Comparison of ENCODE assay signal across 33 mouse cellular contexts in genomic region chr14:30655531-30655930, GRCm38 (mm10). TPM values are rescaled to one million over a fixed set of nuclear protein-coding genes. Genes with fewer than 3 reads are reported as not detected.
DNase-seq lines count a peak whose midpoint lies in the region; ATAC-seq and TF ChIP-seq lines count a peak whose summit lies in the region.
"Had no signal": no experiment of that assay in that cellular context is flagged by ENCODE, and none has a peak within 500 bp of the region (broad histone marks: within the 10 kb centered on the region; RNA-seq: fewer than 3 reads in every experiment).

No protein-coding gene starts in this region.

- H3K9ac ChIP-seq in liver, embryonic 11.5 days (ENCODE audit: low read depth, low read length): no peak overlapping the region
- H3K9ac ChIP-seq in limb, embryonic 13.5 days: no peak overlapping the region
- H3K9ac ChIP-seq in hindbrain, embryonic 13.5 days: no peak overlapping the region
- H3K9ac ChIP-seq in midbrain, embryonic 13.5 days (replicated peaks): no peak overlapping the region

- H3K27me3 ChIP-seq in liver, embryonic 11.5 days (replicated peaks; ENCODE audit: control insufficient read depth, insufficient read depth, low read length): no peaks in the 10 kb centered on the region
- H3K27me3 ChIP-seq in G1E (ENCODE audit: insufficient read depth, low read length): peaks cover 8% of the 10 kb centered on the region; the same call in 1 of the 2 replicates
- no peaks in the 10 kb centered on the region for H3K27me3 ChIP-seq in limb, embryonic 13.5 days
- H3K27me3 ChIP-seq in hindbrain, embryonic 13.5 days: 0 out of 2 replicates have a peak, but pooled peaks cover 3% of the 10 kb centered on the region
- no peaks in the 10 kb centered on the region for H3K27me3 ChIP-seq in midbrain, embryonic 13.5 days
- H3K27me3 ChIP-seq: embryonic facial prominence, embryonic 12.5 days; forebrain, embryonic 15.5 days; heart, embryonic 12.5 days; hindbrain, embryonic 15.5 days; kidney, embryonic 15.5 days; limb, embryonic 15.5 days; midbrain, embryonic 12.5 days had no signal

- H3K9me3 ChIP-seq in liver, embryonic 11.5 days (ENCODE audit: control insufficient read depth, low read length): no peaks in the 10 kb centered on the region
- no peaks in the 10 kb centered on the region for H3K9me3 ChIP-seq in G1E (replicated peaks)
- no peaks in the 10 kb centered on the region for H3K9me3 ChIP-seq in limb, embryonic 13.5 days
- no peaks in the 10 kb centered on the region for H3K9me3 ChIP-seq in hindbrain, embryonic 13.5 days
- H3K9me3 ChIP-seq in midbrain, embryonic 13.5 days: no peaks in the 10 kb centered on the region
- H3K9me3 ChIP-seq: embryonic facial prominence, embryonic 12.5 days; forebrain, embryonic 10.5 days; forebrain, embryonic 15.5 days; heart, embryonic 12.5 days; hindbrain, embryonic 15.5 days; kidney, embryonic 15.5 days; limb, embryonic 15.5 days; midbrain, embryonic 12.5 days had no signal

- TF ChIP-seq CTCF in G1E (IDR thresholded peaks at IDR 0.05; ENCODE audit: low read depth, low read length): no peak

- DNase-seq in liver, embryonic 11.5 days (ENCODE audit: low spot score): no peak
- DNase-seq in liver (no peak), A20 (ENCODE audit: low read depth, low spot score) (peak; percentile 62), G1E (ENCODE audit: low spot score) (peak; percentile 41)
- no peak for DNase-seq in right cerebral cortex, postnatal 14 days
- DNase-seq: adrenal gland, adult 2 months; adrenal gland, postnatal 36 days; cerebellum, adult 18-20 months; cerebellum, postnatal 25 days; gastrocnemius, postnatal 25 days; heart, adult 2 months; kidney, adult 18-20 months; kidney, postnatal 25 days; lung, adult 2 months; lung, postnatal 10 days; retina, postnatal 1 day; spleen, adult 18-20 months; thymus, adult 18-20 months; thymus, postnatal 36 days had no signal

- WGBS in liver, embryonic 11.5 days: 52% methylated on average over 1 of the region's 1 CpGs
- 93% methylated on average over 1 of the region's 1 CpGs for WGBS in limb, embryonic 13.5 days
- 86% methylated on average over 1 of the region's 1 CpGs for WGBS in hindbrain, embryonic 13.5 days
- 94% methylated on average over 1 of the region's 1 CpGs for WGBS in midbrain, embryonic 13.5 days

- no peak for ATAC-seq in liver, embryonic 11.5 days (replicated peaks; ENCODE audit: low FRiP score)
- no peak for ATAC-seq in G1E (ENCODE audit: extremely low read depth, insufficient number of reproducible peaks, low FRiP score, poor library complexity, severe bottlenecking)
- no peak for ATAC-seq in limb, embryonic 13.5 days (ENCODE audit: low FRiP score, low read depth)
- ATAC-seq in hindbrain, embryonic 13.5 days (ENCODE audit: low FRiP score): no peak
- ATAC-seq in midbrain, embryonic 13.5 days: no peak
- ATAC-seq: activated CD4-positive, CD25-positive, alpha-beta regulatory T cell, adult 4 months; forebrain, embryonic 15.5 days had no signal

- H3K27ac ChIP-seq in liver, embryonic 11.5 days (ENCODE audit: low read depth, low read length): no peak overlapping the region
- no peak overlapping the region for H3K27ac ChIP-seq in limb, embryonic 13.5 days
- H3K27ac ChIP-seq in hindbrain, embryonic 13.5 days: no peak overlapping the region
- H3K27ac ChIP-seq in midbrain, embryonic 13.5 days: no peak overlapping the region
- H3K27ac ChIP-seq: embryonic facial prominence, embryonic 12.5 days; forebrain, embryonic 15.5 days; heart, adult 2 months; hindbrain, embryonic 15.5 days; left cerebral cortex, adult 2 months; limb, embryonic 15.5 days; midbrain, embryonic 12.5 days; stomach, postnatal 0 days had no signal

- no peak overlapping the region for H3K4me3 ChIP-seq in liver, embryonic 11.5 days (ENCODE audit: low read depth, low read length)
- no peak overlapping the region; the same call in 1 of the 2 replicates for H3K4me3 ChIP-seq in G1E (ENCODE audit: low read depth, low read length)
- H3K4me3 ChIP-seq in limb, embryonic 13.5 days: no peak overlapping the region
- no peak overlapping the region for H3K4me3 ChIP-seq in hindbrain, embryonic 13.5 days
- no peak overlapping the region for H3K4me3 ChIP-seq in midbrain, embryonic 13.5 days (replicated peaks)

- peaks cover 3% of the 10 kb centered on the region for H3K36me3 ChIP-seq in liver, embryonic 11.5 days (ENCODE audit: control insufficient read depth, insufficient read depth, low read length)
- H3K36me3 ChIP-seq in G1E (replicated peaks): peaks cover 40% of the 10 kb centered on the region
- H3K36me3 ChIP-seq in limb, embryonic 13.5 days: peaks cover 24% of the 10 kb centered on the region
- H3K36me3 ChIP-seq in hindbrain, embryonic 13.5 days: peaks cover 11% of the 10 kb centered on the region
- H3K36me3 ChIP-seq in midbrain, embryonic 13.5 days: peaks cover 16% of the 10 kb centered on the region
- H3K36me3 ChIP-seq: forebrain, embryonic 15.5 days; midbrain, embryonic 12.5 days had no signal

- H3K4me1 ChIP-seq in liver, embryonic 11.5 days (replicated peaks; ENCODE audit: control insufficient read depth, insufficient read depth, low read length): peaks cover 4% of the 10 kb centered on the region
- H3K4me1 ChIP-seq in G1E (ENCODE audit: insufficient read depth, low read depth, low read length): peaks cover 26% of the 10 kb centered on the region
- peaks cover 11% of the 10 kb centered on the region for H3K4me1 ChIP-seq in limb, embryonic 13.5 days
- H3K4me1 ChIP-seq in hindbrain, embryonic 13.5 days (replicated peaks): peaks cover 6% of the 10 kb centered on the region
- peaks cover 9% of the 10 kb centered on the region for H3K4me1 ChIP-seq in midbrain, embryonic 13.5 days (replicated peaks)

- H3K4me2 ChIP-seq in liver, embryonic 11.5 days: peak overlapping the region; percentile 78; the same call in 1 of the 2 replicates
- H3K4me2 ChIP-seq in limb, embryonic 13.5 days (replicated peaks): peak overlapping the region; percentile 82; the same call in 1 of the 2 replicates
- H3K4me2 ChIP-seq in hindbrain, embryonic 13.5 days: no peak overlapping the region
- no peak overlapping the region for H3K4me2 ChIP-seq in midbrain, embryonic 13.5 days (replicated peaks)

RNA-seq across cellular contexts. Expression of gene Rft1, which starts 1.4 kb away (rescaled TPM):
- 9.7 and 9.8 TPM in 2 replicates for polyA plus RNA-seq in liver, embryonic 11.5 days (2014; fragmentation: Nextera tagmentation; extraction: Ambion mirVana)
- 20.8 and 26.9 TPM in 2 replicates for total RNA-seq in G1E (2014; fragmentation: Nextera tagmentation)
- total RNA-seq in G1E (2017): 14.9 and 15.0 TPM in 2 replicates
- polyA plus RNA-seq in G1E (2012): 2.7 and 4.4 TPM in 2 replicates
- polyA plus RNA-seq in limb, embryonic 13.5 days (2015; fragmentation: Nextera tagmentation; extraction: Ambion mirVana): 20.7 and 21.0 TPM in 2 replicates
- polyA plus RNA-seq in hindbrain, embryonic 13.5 days (2015; fragmentation: Nextera tagmentation; extraction: Ambion mirVana): 9.5 and 10.4 TPM in 2 replicates
- 10.8 and 10.9 TPM in 2 replicates for polyA plus RNA-seq in midbrain, embryonic 13.5 days (2015; fragmentation: Nextera tagmentation; extraction: Ambion mirVana)

RNA-seq across cellular contexts. Expression of gene Prkcd, which starts 29.5 kb away (rescaled TPM):
- polyA plus RNA-seq in liver, embryonic 11.5 days (2014; fragmentation: Nextera tagmentation; extraction: Ambion mirVana): 34.7 and 38.4 TPM in 2 replicates
- total RNA-seq in G1E (2014; fragmentation: Nextera tagmentation) (31.3 and 43.9 TPM in 2 replicates), G1E (2017) (130 and 138 TPM in 2 replicates)
- polyA plus RNA-seq in G1E (2012): 37.0 and 43.6 TPM in 2 replicates
- 50.8 and 58.5 TPM in 2 replicates for polyA plus RNA-seq in limb, embryonic 13.5 days (2015; fragmentation: Nextera tagmentation; extraction: Ambion mirVana)
- 29.2 and 31.7 TPM in 2 replicates for polyA plus RNA-seq in hindbrain, embryonic 13.5 days (2015; fragmentation: Nextera tagmentation; extraction: Ambion mirVana)
- polyA plus RNA-seq in midbrain, embryonic 13.5 days (2015; fragmentation: Nextera tagmentation; extraction: Ambion mirVana): 14.5 and 17.4 TPM in 2 replicates

RNA-seq across cellular contexts. Expression of gene Sfmbt1, which starts 59.1 kb away (rescaled TPM):
- 23.0 and 24.5 TPM in 2 replicates for polyA plus RNA-seq in liver, embryonic 11.5 days (2014; fragmentation: Nextera tagmentation; extraction: Ambion mirVana)
- 26.2 and 26.6 TPM in 2 replicates for total RNA-seq in G1E (2014; fragmentation: Nextera tagmentation)
- 14.8 and 15.7 TPM in 2 replicates for total RNA-seq in G1E (2017)
- 2.0 and 3.1 TPM in 2 replicates for polyA plus RNA-seq in G1E (2012)
- 15.3 and 15.5 TPM in 2 replicates for polyA plus RNA-seq in limb, embryonic 13.5 days (2015; fragmentation: Nextera tagmentation; extraction: Ambion mirVana)
- 17.6 and 19.1 TPM in 2 replicates for polyA plus RNA-seq in hindbrain, embryonic 13.5 days (2015; fragmentation: Nextera tagmentation; extraction: Ambion mirVana)
- polyA plus RNA-seq in midbrain, embryonic 13.5 days (2015; fragmentation: Nextera tagmentation; extraction: Ambion mirVana): 21.2 and 21.5 TPM in 2 replicates

Comparison
In these comparisons a context has a peak if more than half of its experiments do, and no peak if none do; other contexts are left out.
1. DNase-seq: peak in A20 (single experiment) and G1E (single experiment); none in liver, embryonic 11.5 days (single experiment), liver (single experiment) and right cerebral cortex, postnatal 14 days (single experiment).
2. H3K4me2 ChIP-seq: peak in liver, embryonic 11.5 days (single experiment) and limb, embryonic 13.5 days (single experiment); none in hindbrain, embryonic 13.5 days (single experiment) and midbrain, embryonic 13.5 days (single experiment).